Mouse (Mus musculus): ENCODE measurements around the gene Mrpl52. TPM values are rescaled to one million over a fixed set of nuclear protein-coding genes. Genes with fewer than 3 reads are reported as not detected.

Mrpl52 gene
- polyA plus RNA-seq (2012; rRNA removed), result 130 and 136 TPM in 2 replicates

GRCm38 (mm10) chr14:54426689-54427398 is at the start of gene Mrpl52:
Mrpl52 (plus strand) TSS chr14:54426909.
- DNase-seq, result peak; percentile 90 to 91
- H3K27ac ChIP-seq (ENCODE audit: insufficient read depth, low read length), result no peak within 1 kb of the TSS
- TF ChIP-seq CTCF (IDR thresholded peaks at IDR 0.05; ENCODE audit: borderline replicate concordance, insufficient read depth, low read depth, low read length) (no peak), POLR2A (IDR thresholded peaks at IDR 0.05; ENCODE audit: borderline replicate concordance, insufficient read depth, low read length) (peak; percentile 71; the same call in 1 of the 2 replicates)
- peak within 1 kb of the TSS; percentile 63 for H3K4me3 ChIP-seq (replicated peaks; ENCODE audit: insufficient read depth, low read depth, low read length)
- 0 out of 2 replicates have a peak, but pooled peaks cover 1% of the 10 kb centered on the region for H3K27me3 ChIP-seq (ENCODE audit: control insufficient read depth, insufficient read depth, low read length)
- WGBS, result under 1% methylated on average over 48 of the region's 48 CpGs
- peaks cover 3% of the 10 kb centered on the region; the same call in 1 of the 2 replicates for H3K4me1 ChIP-seq (ENCODE audit: control insufficient read depth, insufficient read depth, low read length)

- no peak for DNase-seq
- Histone ChIP-seq H3K4me1 (ENCODE audit: control insufficient read depth, insufficient read depth, low read length) (no peaks in the 10 kb centered on the region), H3K4me3 (replicated peaks; ENCODE audit: insufficient read depth, low read depth, low read length) (no peak overlapping the region), H3K27me3 (ENCODE audit: control insufficient read depth, insufficient read depth, low read length) (no peaks in the 10 kb centered on the region), H3K27ac (ENCODE audit: insufficient read depth, low read length) (no peak overlapping the region)
- WGBS, result 75% methylated on average over 6 of the region's 6 CpGs
- no peak for TF ChIP-seq CTCF (IDR thresholded peaks at IDR 0.05; ENCODE audit: borderline replicate concordance, insufficient read depth, low read depth, low read length)
- TF ChIP-seq POLR2A (IDR thresholded peaks at IDR 0.05; ENCODE audit: borderline replicate concordance, insufficient read depth, low read length), result no peak
Observed at GRCm38 (mm10) chr14:54377166-54377565, 49.5 kb upstream of the Mrpl52 start.

- WGBS, result 69% methylated on average over 13 of the region's 13 CpGs
- no peak for DNase-seq
- no peak overlapping the region for H3K4me3 ChIP-seq (replicated peaks; ENCODE audit: insufficient read depth, low read depth, low read length)
- no peaks in the 10 kb centered on the region for H3K27me3 ChIP-seq (ENCODE audit: control insufficient read depth, insufficient read depth, low read length)
- TF ChIP-seq POLR2A (IDR thresholded peaks at IDR 0.05; ENCODE audit: borderline replicate concordance, insufficient read depth, low read length) (no peak), CTCF (IDR thresholded peaks at IDR 0.05; ENCODE audit: borderline replicate concordance, insufficient read depth, low read depth, low read length) (no peak)
- no peak overlapping the region for H3K27ac ChIP-seq (ENCODE audit: insufficient read depth, low read length)
- no peaks in the 10 kb centered on the region for H3K4me1 ChIP-seq (ENCODE audit: control insufficient read depth, insufficient read depth, low read length)
Observed at GRCm38 (mm10) chr14:54379571-54379970, 47.1 kb upstream of the Mrpl52 start.

- no peak overlapping the region for H3K4me3 ChIP-seq (replicated peaks; ENCODE audit: insufficient read depth, low read depth, low read length)
- H3K27ac ChIP-seq (ENCODE audit: insufficient read depth, low read length), result no peak overlapping the region
- WGBS, result 71% methylated on average over 4 of the region's 4 CpGs
- no peak for DNase-seq
- no peaks in the 10 kb centered on the region for H3K4me1 ChIP-seq (ENCODE audit: control insufficient read depth, insufficient read depth, low read length)
- TF ChIP-seq POLR2A (IDR thresholded peaks at IDR 0.05; ENCODE audit: borderline replicate concordance, insufficient read depth, low read length) (no peak), CTCF (IDR thresholded peaks at IDR 0.05; ENCODE audit: borderline replicate concordance, insufficient read depth, low read depth, low read length) (no peak)
- no peaks in the 10 kb centered on the region for H3K27me3 ChIP-seq (ENCODE audit: control insufficient read depth, insufficient read depth, low read length)
Observed at GRCm38 (mm10) chr14:54380616-54381015, 46.1 kb upstream of the Mrpl52 start.

- no peaks in the 10 kb centered on the region for H3K4me1 ChIP-seq (ENCODE audit: control insufficient read depth, insufficient read depth, low read length)
- TF ChIP-seq CTCF (IDR thresholded peaks at IDR 0.05; ENCODE audit: borderline replicate concordance, insufficient read depth, low read depth, low read length) (no peak), POLR2A (IDR thresholded peaks at IDR 0.05; ENCODE audit: borderline replicate concordance, insufficient read depth, low read length) (no peak)
- H3K27me3 ChIP-seq (ENCODE audit: control insufficient read depth, insufficient read depth, low read length), result no peaks in the 10 kb centered on the region
- H3K4me3 ChIP-seq (replicated peaks; ENCODE audit: insufficient read depth, low read depth, low read length), result no peak overlapping the region
- no peak for DNase-seq
- H3K27ac ChIP-seq (ENCODE audit: insufficient read depth, low read length), result no peak overlapping the region
- WGBS, result 82% methylated on average over 10 of the region's 10 CpGs
Observed at GRCm38 (mm10) chr14:54381816-54382215, 44.9 kb upstream of the Mrpl52 start.

GRCm38 (mm10) chr14:54382641-54383040 is 44.1 kb upstream of the Mrpl52 start:
- WGBS, result 52% methylated on average over 9 of the region's 9 CpGs
- no peaks in the 10 kb centered on the region for H3K27me3 ChIP-seq (ENCODE audit: control insufficient read depth, insufficient read depth, low read length)
- H3K27ac ChIP-seq (ENCODE audit: insufficient read depth, low read length), result no peak overlapping the region
- H3K4me3 ChIP-seq (replicated peaks; ENCODE audit: insufficient read depth, low read depth, low read length), result no peak overlapping the region
- no peak for TF ChIP-seq CTCF (IDR thresholded peaks at IDR 0.05; ENCODE audit: borderline replicate concordance, insufficient read depth, low read depth, low read length)
- TF ChIP-seq POLR2A (IDR thresholded peaks at IDR 0.05; ENCODE audit: borderline replicate concordance, insufficient read depth, low read length), result no peak
- DNase-seq, result no peak
- H3K4me1 ChIP-seq (ENCODE audit: control insufficient read depth, insufficient read depth, low read length), result no peaks in the 10 kb centered on the region

- 53% methylated on average over 4 of the region's 4 CpGs for WGBS
- no peaks in the 10 kb centered on the region for H3K27me3 ChIP-seq (ENCODE audit: control insufficient read depth, insufficient read depth, low read length)
- no peak overlapping the region for H3K27ac ChIP-seq (ENCODE audit: insufficient read depth, low read length)
- no peak for TF ChIP-seq POLR2A (IDR thresholded peaks at IDR 0.05; ENCODE audit: borderline replicate concordance, insufficient read depth, low read length)
- DNase-seq, result no peak
- H3K4me3 ChIP-seq (replicated peaks; ENCODE audit: insufficient read depth, low read depth, low read length), result no peak overlapping the region
- no peaks in the 10 kb centered on the region for H3K4me1 ChIP-seq (ENCODE audit: control insufficient read depth, insufficient read depth, low read length)
Observed at GRCm38 (mm10) chr14:54383355-54383771, 43.3 kb upstream of the Mrpl52 start.

GRCm38 (mm10) chr14:54384396-54384795 is 42.3 kb upstream of the Mrpl52 start:
- DNase-seq, result no peak
- WGBS, result 88% methylated on average over 8 of the region's 8 CpGs
- no peaks in the 10 kb centered on the region for H3K4me1 ChIP-seq (ENCODE audit: control insufficient read depth, insufficient read depth, low read length)
- no peak overlapping the region for H3K27ac ChIP-seq (ENCODE audit: insufficient read depth, low read length)
- TF ChIP-seq CTCF (IDR thresholded peaks at IDR 0.05; ENCODE audit: borderline replicate concordance, insufficient read depth, low read depth, low read length), result no peak
- no peak for TF ChIP-seq POLR2A (IDR thresholded peaks at IDR 0.05; ENCODE audit: borderline replicate concordance, insufficient read depth, low read length)
- H3K4me3 ChIP-seq (replicated peaks; ENCODE audit: insufficient read depth, low read depth, low read length), result no peak overlapping the region
- no peaks in the 10 kb centered on the region for H3K27me3 ChIP-seq (ENCODE audit: control insufficient read depth, insufficient read depth, low read length)
